Comparison of ENCODE assay signal across 10 mouse cellular contexts in genomic region chr6:21684252-21684651, GRCm38 (mm10).
DNase-seq lines count a peak whose midpoint lies in the region; ATAC-seq lines count a peak whose summit lies in the region.
"Had no signal": no experiment of that assay in that cellular context is flagged by ENCODE, and none has a peak within 500 bp of the region (broad histone marks: within the 10 kb centered on the region; RNA-seq: fewer than 3 reads in every experiment).

No protein-coding gene starts in this region.

- no peaks in the 10 kb centered on the region for H3K27me3 ChIP-seq in kidney, embryonic 16.5 days (ENCODE audit: insufficient read depth, low read length)
- no peaks in the 10 kb centered on the region for H3K27me3 ChIP-seq in hindbrain, embryonic 11.5 days (ENCODE audit: control insufficient read depth, insufficient read depth, low read length)
- no peaks in the 10 kb centered on the region for H3K27me3 ChIP-seq in intestine, embryonic 16.5 days (replicated peaks; ENCODE audit: control insufficient read depth, insufficient read depth, low read length)

- peak; percentile 24 for DNase-seq in adrenal gland, postnatal 10 days
- no peak for DNase-seq in adrenal gland, postnatal 4 days (ENCODE audit: low spot score in 2 of 2)
- peak; percentile 12 for DNase-seq in kidney, postnatal 14 days
- peak; percentile 77 to 78 for DNase-seq in cerebellum, adult 18-20 months
- peak; percentile 3 for DNase-seq in hindbrain, embryonic 11.5 days (ENCODE audit: low spot score)
- DNase-seq in lung, postnatal 10 days: no peak
- DNase-seq: lung, adult 2 months had no signal

- H3K36me3 ChIP-seq in kidney, embryonic 16.5 days (ENCODE audit: insufficient read depth, low read length): no peaks in the 10 kb centered on the region
- H3K36me3 ChIP-seq in hindbrain, embryonic 11.5 days (ENCODE audit: control insufficient read depth, insufficient read depth, low read length): no peaks in the 10 kb centered on the region
- H3K36me3 ChIP-seq in intestine, embryonic 16.5 days (ENCODE audit: control insufficient read depth, insufficient read depth, low read length): no peaks in the 10 kb centered on the region
- H3K36me3 ChIP-seq: midbrain, embryonic 10.5 days had no signal

- ATAC-seq in kidney, embryonic 16.5 days (ENCODE audit: low FRiP score, low TSS enrichment): no peak
- no peak for ATAC-seq in hindbrain, embryonic 11.5 days (ENCODE audit: low FRiP score)
- no peak for ATAC-seq in intestine, embryonic 16.5 days

- H3K4me1 ChIP-seq in kidney, embryonic 16.5 days (ENCODE audit: insufficient read depth, low read length): no peaks in the 10 kb centered on the region
- no peaks in the 10 kb centered on the region for H3K4me1 ChIP-seq in hindbrain, embryonic 11.5 days (replicated peaks; ENCODE audit: control insufficient read depth, insufficient read depth, low read length)
- H3K4me1 ChIP-seq in intestine, embryonic 16.5 days (ENCODE audit: control insufficient read depth, insufficient read depth, low read length): no peaks in the 10 kb centered on the region
- H3K4me1 ChIP-seq: midbrain, embryonic 10.5 days had no signal

- no peaks in the 10 kb centered on the region for H3K9me3 ChIP-seq in kidney, embryonic 16.5 days (ENCODE audit: low read length)
- no peaks in the 10 kb centered on the region for H3K9me3 ChIP-seq in hindbrain, embryonic 11.5 days (ENCODE audit: control insufficient read depth, low read length)
- H3K9me3 ChIP-seq in intestine, embryonic 16.5 days (ENCODE audit: control insufficient read depth, low read length): no peaks in the 10 kb centered on the region
- H3K9me3 ChIP-seq: midbrain, embryonic 10.5 days had no signal

- H3K9ac ChIP-seq in kidney, embryonic 16.5 days (replicated peaks; ENCODE audit: low read length): no peak overlapping the region
- no peak overlapping the region for H3K9ac ChIP-seq in hindbrain, embryonic 11.5 days (ENCODE audit: low read depth, low read length)
- H3K9ac ChIP-seq in intestine, embryonic 16.5 days (ENCODE audit: low read depth, low read length): no peak overlapping the region

- no peak overlapping the region for H3K4me3 ChIP-seq in kidney, embryonic 16.5 days (ENCODE audit: low read length)
- H3K4me3 ChIP-seq in hindbrain, embryonic 11.5 days (ENCODE audit: low read depth, low read length): no peak overlapping the region
- H3K4me3 ChIP-seq in intestine, embryonic 16.5 days (ENCODE audit: low read length): no peak overlapping the region
- H3K4me3 ChIP-seq: midbrain, embryonic 10.5 days had no signal

- H3K4me2 ChIP-seq in kidney, embryonic 16.5 days (replicated peaks; ENCODE audit: low read depth, low read length): no peak overlapping the region
- no peak overlapping the region for H3K4me2 ChIP-seq in hindbrain, embryonic 11.5 days (replicated peaks; ENCODE audit: low read depth, low read length)
- no peak overlapping the region for H3K4me2 ChIP-seq in intestine, embryonic 16.5 days (ENCODE audit: low read depth, low read length)

- no peak overlapping the region for H3K27ac ChIP-seq in kidney, embryonic 16.5 days (ENCODE audit: low read length)
- H3K27ac ChIP-seq in hindbrain, embryonic 11.5 days (ENCODE audit: low read depth, low read length): no peak overlapping the region
- H3K27ac ChIP-seq in intestine, embryonic 16.5 days (ENCODE audit: low read length): no peak overlapping the region
- H3K27ac ChIP-seq: midbrain, embryonic 10.5 days had no signal

- WGBS in kidney, embryonic 16.5 days: 32% methylated on average over 6 of the region's 6 CpGs
- WGBS in hindbrain, embryonic 11.5 days: 69% methylated on average over 6 of the region's 6 CpGs
- 41% methylated on average over 6 of the region's 6 CpGs for WGBS in intestine, embryonic 16.5 days

Comparison
In these comparisons a context has a peak if more than half of its experiments do, and no peak if none do; other contexts are left out.
1. DNase-seq: peak in adrenal gland, postnatal 10 days (single experiment), kidney, postnatal 14 days (single experiment), cerebellum, adult 18-20 months (2 of 2) and hindbrain, embryonic 11.5 days (single experiment); none in adrenal gland, postnatal 4 days (0 of 2) and lung, postnatal 10 days (single experiment).